Mouse (Mus musculus) embryo, embryonic 10.5 days (tissue): ENCODE measurements around the gene Myrip.

Experiments used
- DNase-seq: peaks from one replicate; pipeline ENCODE4 v3.0.0-alpha.2; 2015; ENCODE audit warnings: low spot score

Gene Myrip

GRCm38 (mm10) chr9:120338172-120338571 is 36.9 kb downstream of the Myrip start:
- DNase-seq: no peak

GRCm38 (mm10) chr9:120339975-120340695 is 38.8 kb downstream of the Myrip start:
- DNase-seq: peak; percentile 16

GRCm38 (mm10) chr9:120343123-120343790 is 41.9 kb downstream of the Myrip start:
- no peak for DNase-seq

- peak; percentile 43 for DNase-seq
Measured at GRCm38 (mm10) chr9:120345651-120346151, 44.4 kb downstream of the Myrip start.

GRCm38 (mm10) chr9:120349145-120349544 is 47.8 kb downstream of the Myrip start:
- no peak for DNase-seq

- DNase-seq: no peak
Measured at GRCm38 (mm10) chr9:120350346-120350745, 49.0 kb downstream of the Myrip start.

GRCm38 (mm10) chr9:120351061-120351460 is 49.7 kb downstream of the Myrip start:
- DNase-seq: no peak

GRCm38 (mm10) chr9:120351474-120351873 is 50.2 kb downstream of the Myrip start:
- no peak for DNase-seq

GRCm38 (mm10) chr9:120353036-120353435 is 51.7 kb downstream of the Myrip start:
- DNase-seq: no peak

GRCm38 (mm10) chr9:120353967-120354366 is 52.7 kb downstream of the Myrip start:
- DNase-seq: no peak

GRCm38 (mm10) chr9:120354550-120355345 is 53.4 kb downstream of the Myrip start:
- DNase-seq: no peak

GRCm38 (mm10) chr9:120356490-120356889 is 55.2 kb downstream of the Myrip start:
- DNase-seq: no peak

GRCm38 (mm10) chr9:120358060-120358459 is 56.7 kb downstream of the Myrip start:
- DNase-seq: no peak

- DNase-seq: peak; percentile 32
Measured at GRCm38 (mm10) chr9:120360397-120361177, 59.3 kb downstream of the Myrip start.

- no peak for DNase-seq
Measured at GRCm38 (mm10) chr9:120361656-120362055, 60.3 kb downstream of the Myrip start.

GRCm38 (mm10) chr9:120362684-120363083 is 61.4 kb downstream of the Myrip start:
- DNase-seq: no peak

- no peak for DNase-seq
Measured at GRCm38 (mm10) chr9:120364653-120365283, 63.5 kb downstream of the Myrip start.

- DNase-seq: no peak
Measured at GRCm38 (mm10) chr9:120367526-120367925, 66.2 kb downstream of the Myrip start.

- DNase-seq: no peak
Measured at GRCm38 (mm10) chr9:120371633-120372032, 70.3 kb downstream of the Myrip start.

- DNase-seq: no peak
Measured at GRCm38 (mm10) chr9:120372347-120372746, 71.0 kb downstream of the Myrip start.

GRCm38 (mm10) chr9:120377726-120378125 is 76.4 kb downstream of the Myrip start:
- peak; percentile 86 for DNase-seq
